Mouse (Mus musculus): ENCODE data around the gene Atad3a.

The Atad3a gene

GRCm38 (mm10) chr4:155734350-155734941 is 26.4 kb downstream of the Atad3a start, which contains the start of gene Tmem240:
TSS of gene Tmem240 (plus strand) at chr4:155734800.
- POLR2A ChIA-PET: interaction anchor here in 3 of 4 experiments (0.6 to 1.4 kb wide), 5 partner anchors 17 to 700 kb away, joined by 3 to 4 read pairs (median 3); partner anchors contain the start of gene Ssu72 (in 1 of the 3)
- CTCF ChIA-PET: no interaction called here

GRCm38 (mm10) chr4:155733267-155733666 is 27.6 kb downstream of the Atad3a start:
- POLR2A ChIA-PET: interaction anchor here (0.9 to 1.8 kb wide), 9 partner anchors 10 to 64 kb away, joined by 3 to 9 read pairs (median 4); partner anchors contain the start of genes Mib2 (in 1 of the 4) and Ssu72 (in 1 of the 4)
- CTCF ChIA-PET: interaction anchor here in 1 of 4 experiments (0.6 to 0.9 kb wide), 2 partner anchors 125 to 171 kb away, joined by 3 read pairs; no protein-coding TSS in a partner anchor

- ChIA-PET CTCF (no interaction called here), POLR2A (interaction anchor here in 3 of 4 experiments (0.6 to 2.5 kb wide), 10 partner anchors 11 to 156 kb away, joined by 3 to 12 read pairs (median 4); no protein-coding TSS in a partner anchor)
Measured at GRCm38 (mm10) chr4:155727993-155728392, 32.9 kb downstream of the Atad3a start.

DNA sequence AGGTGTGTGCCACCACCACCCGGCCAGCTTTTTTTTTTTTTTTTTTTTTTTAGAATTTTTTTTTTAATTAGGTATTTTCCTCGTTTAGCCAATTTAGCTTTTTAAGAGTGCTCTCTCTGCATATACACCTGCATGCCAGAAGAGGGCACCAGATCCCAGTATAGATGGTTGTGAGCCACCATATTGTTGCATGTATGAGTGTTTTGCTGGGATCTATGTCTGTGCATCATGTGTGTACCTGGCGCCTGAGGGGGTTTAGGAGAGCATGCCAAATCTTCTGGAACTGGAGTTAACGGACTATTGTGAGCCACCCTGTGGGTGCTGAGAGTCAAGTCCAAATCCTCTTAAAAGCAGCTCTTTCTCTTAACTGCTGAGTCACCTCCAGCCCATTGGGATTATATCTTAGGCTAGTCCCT is 39.2 kb downstream of the Atad3a start:
- POLR2A ChIA-PET: interaction anchor here (0.6 to 2.6 kb wide), 42 partner anchors 8 to 652 kb away, joined by 3 to 14 read pairs (median 4); partner anchors contain the start of genes Ssu72 (in 2 of the 4), Mib2 (in 1 of the 4), Slc35e2 (in 1 of the 4) and Tmem88b (in 1 of the 4)
- CTCF ChIA-PET: interaction anchor here (0.5 to 2.3 kb wide), 33 partner anchors 8 to 1508 kb away, joined by 3 to 14 read pairs (median 4); partner anchors contain the start of genes Atad3a (in 2 of the 4), Mib2 (in 1 of the 4) and Mxra8 (in 1 of the 4)

GRCm38 (mm10) chr4:155710521-155711252 is 50.2 kb downstream of the Atad3a start:
- CTCF ChIA-PET: interaction anchor here in 3 of 4 experiments (1.0 kb wide), 4 partner anchors 10 to 11 kb away, joined by 3 to 4 read pairs (median 3); no protein-coding TSS in a partner anchor
- POLR2A ChIA-PET: interaction anchor here in 3 of 4 experiments (0.6 to 3.4 kb wide), 19 partner anchors 8 to 350 kb away, joined by 3 to 14 read pairs (median 5); partner anchors contain the start of genes Atad3a (in 1 of the 3), Mib2 (in 1 of the 3), Mmp23 (in 1 of the 3) and Prkcz (in 1 of the 3)

DNA sequence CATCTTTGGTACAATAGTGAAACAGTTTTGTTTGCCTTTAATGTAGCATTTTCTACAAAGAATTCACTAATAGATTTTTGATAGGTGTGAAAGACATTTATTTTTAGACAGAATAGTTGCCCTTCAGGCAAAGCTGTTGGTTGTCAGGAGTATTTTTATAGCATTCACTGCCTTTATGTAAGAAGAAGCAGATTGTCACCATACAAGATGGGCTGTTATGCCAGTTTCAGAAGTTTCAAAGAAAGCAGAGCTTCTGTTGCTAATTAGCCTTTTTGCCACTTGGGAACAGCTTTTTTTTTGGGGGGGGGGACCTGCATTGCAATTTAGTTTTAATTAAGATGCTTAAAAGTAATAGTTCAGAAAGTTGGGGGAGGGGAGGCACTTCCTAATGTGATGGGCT is 51.9 kb downstream of the Atad3a start:
- POLR2A ChIA-PET: interaction anchor here in 3 of 4 experiments (0.6 to 3.4 kb wide), 13 partner anchors 8 to 290 kb away, joined by 3 to 14 read pairs (median 4); no protein-coding TSS in a partner anchor
- CTCF ChIA-PET: interaction anchor here (0.6 to 1.2 kb wide), 4 partner anchors 9 to 228 kb away, joined by 3 to 13 read pairs (median 3); no protein-coding TSS in a partner anchor

- CTCF ChIA-PET: interaction anchor here in 3 of 4 experiments (0.6 to 0.9 kb wide), 4 partner anchors 10 to 147 kb away, joined by 3 to 13 read pairs (median 3); no protein-coding TSS in a partner anchor
- POLR2A ChIA-PET: interaction anchor here (0.5 to 3.4 kb wide), 13 partner anchors 8 to 199 kb away, joined by 3 to 14 read pairs (median 4); no protein-coding TSS in a partner anchor
Measured at GRCm38 (mm10) chr4:155708582-155708981, 52.3 kb downstream of the Atad3a start.

DNA sequence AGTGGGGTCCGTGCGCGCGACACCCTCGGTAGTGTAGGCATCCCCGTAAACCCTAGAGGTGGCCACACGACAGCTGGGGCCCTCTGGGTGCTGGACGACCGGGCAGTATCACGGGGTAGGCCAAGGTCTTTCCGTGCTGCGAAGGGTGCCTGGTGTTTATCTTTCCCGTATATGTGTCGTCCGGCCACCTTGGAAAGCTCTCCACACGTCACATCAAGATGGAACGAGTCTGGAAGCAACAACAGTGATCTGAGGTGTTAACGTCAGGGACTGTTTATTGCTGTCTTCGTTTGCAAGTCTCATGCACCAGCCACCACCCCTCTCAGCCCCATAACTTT is 55.3 kb downstream of the Atad3a start:
- CTCF ChIA-PET: interaction anchor here in 1 of 4 experiments (1.1 to 1.3 kb wide), 2 partner anchors 11 to 37 kb away, joined by 4 read pairs; partner anchors contain the start of gene Mib2

DNA sequence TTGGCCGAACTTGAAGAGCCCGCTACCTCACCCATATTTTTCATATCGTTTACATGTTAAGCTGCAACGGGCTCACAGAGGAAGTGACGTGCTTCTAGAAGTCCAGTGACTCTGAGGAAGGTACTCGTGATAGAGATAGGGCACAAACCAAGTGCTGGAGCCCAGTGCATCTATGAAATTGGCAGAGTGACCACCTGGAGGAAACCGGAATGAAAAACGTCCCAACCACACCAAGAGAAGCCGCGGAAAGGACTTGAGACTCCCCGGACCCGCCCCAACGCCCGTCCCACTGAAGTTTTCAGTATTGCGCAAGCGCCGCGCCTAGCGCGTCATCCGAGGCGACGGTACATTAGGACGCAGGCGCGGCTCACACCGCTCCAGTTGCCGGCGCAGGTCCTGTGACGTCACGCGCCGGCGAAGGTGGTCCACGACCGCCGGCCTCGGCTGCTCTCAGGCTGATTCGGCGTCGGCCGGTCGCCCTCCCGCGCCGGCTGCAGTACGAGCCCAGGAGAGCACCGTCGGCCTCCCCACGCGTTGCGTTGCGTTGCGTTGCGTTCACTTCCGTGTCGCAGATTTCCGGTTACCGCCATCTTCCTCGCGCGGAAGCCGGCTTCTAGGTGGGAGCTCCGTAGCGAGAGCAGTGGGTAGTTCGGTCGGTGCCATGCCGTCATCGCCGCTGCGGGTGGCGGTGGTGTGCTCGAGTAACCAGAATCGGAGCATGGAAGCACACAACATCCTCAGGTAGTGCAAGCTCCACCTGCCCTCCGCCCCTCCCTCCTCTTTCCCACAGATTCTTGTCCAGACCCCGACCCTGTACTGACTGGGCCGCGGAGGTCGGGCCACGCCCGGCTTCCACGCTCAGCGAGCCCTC is 55.9 kb downstream of the Atad3a start, which contains the start of gene Ssu72:
Gene Ssu72 (plus strand): TSS at position 80 of the 871 bp plus-strand sequence.
- POLR2A ChIA-PET: interaction anchor here (0.7 to 3.6 kb wide), 43 partner anchors 8 to 350 kb away, joined by 3 to 28 read pairs (median 4); partner anchors contain the start of genes Mib2 (in 4 of the 4), Atad3a (in 2 of the 4), Mmp23 (in 2 of the 4) and Aurkaip1 (in 1 of the 4)

More for the DNA sequence above, 55.3 kb downstream of the Atad3a start:
- POLR2A ChIA-PET: interaction anchor here (0.7 to 3.6 kb wide), 38 partner anchors 7 to 232 kb away, joined by 3 to 28 read pairs (median 5); partner anchors contain the start of genes Mib2 (in 4 of the 4), Atad3a (in 2 of the 4), Mmp23 (in 2 of the 4) and Fndc10 (in 1 of the 4)

GRCm38 (mm10) chr4:155703425-155703929 is 57.4 kb downstream of the Atad3a start:
- POLR2A ChIA-PET: interaction anchor here in 3 of 4 experiments (0.6 to 9.6 kb wide), 11 partner anchors 9 to 221 kb away, joined by 3 to 121 read pairs (median 11); partner anchors contain the start of genes Mib2 (in 3 of the 3) and Aurkaip1 (in 1 of the 3)
- CTCF ChIA-PET: interaction anchor here in 2 of 4 experiments (1.0 to 1.2 kb wide), 3 partner anchors 11 to 51 kb away, joined by 3 read pairs; partner anchors contain the start of genes Mib2 (in 1 of the 2) and Mmp23 (in 1 of the 2)

More for the DNA sequence above, 55.9 kb downstream of the Atad3a start, which contains the start of gene Ssu72:
- CTCF ChIA-PET: interaction anchor here in 2 of 4 experiments (0.5 to 1.3 kb wide), 3 partner anchors 12 to 979 kb away, joined by 3 to 4 read pairs (median 4); partner anchors contain the start of gene Mib2 (in 1 of the 2)

- ChIA-PET CTCF (interaction anchor here in 3 of 4 experiments (0.6 to 1.6 kb wide), 8 partner anchors 10 to 274 kb away, joined by 3 to 6 read pairs (median 4); partner anchors contain the start of genes Gm10563 (in 2 of the 3), Mib2 (in 1 of the 3) and Mmp23 (in 1 of the 3)), POLR2A (interaction anchor here in 3 of 4 experiments (0.6 to 9.6 kb wide), 14 partner anchors 10 to 451 kb away, joined by 3 to 121 read pairs (median 4); partner anchors contain the start of genes Mib2 (in 2 of the 3), Faap20 (in 1 of the 3) and Mmp23 (in 1 of the 3))
Measured at GRCm38 (mm10) chr4:155700425-155700824, 60.5 kb downstream of the Atad3a start.

- ChIA-PET POLR2A (interaction anchor here (0.6 to 9.6 kb wide), 66 partner anchors 8 to 473 kb away, joined by 3 to 121 read pairs (median 4); partner anchors contain the start of genes Mib2 (in 4 of the 4), Mmp23 (in 3 of the 4), Ssu72 (in 2 of the 4) and Gm10563 (in 1 of the 4)), CTCF (interaction anchor here (0.6 to 1.3 kb wide), 7 partner anchors 27 to 451 kb away, joined by 3 to 6 read pairs (median 4); partner anchors contain the start of gene Mib2 (in 1 of the 4))
Measured at GRCm38 (mm10) chr4:155696261-155697255, 64.3 kb downstream of the Atad3a start.

DNA sequence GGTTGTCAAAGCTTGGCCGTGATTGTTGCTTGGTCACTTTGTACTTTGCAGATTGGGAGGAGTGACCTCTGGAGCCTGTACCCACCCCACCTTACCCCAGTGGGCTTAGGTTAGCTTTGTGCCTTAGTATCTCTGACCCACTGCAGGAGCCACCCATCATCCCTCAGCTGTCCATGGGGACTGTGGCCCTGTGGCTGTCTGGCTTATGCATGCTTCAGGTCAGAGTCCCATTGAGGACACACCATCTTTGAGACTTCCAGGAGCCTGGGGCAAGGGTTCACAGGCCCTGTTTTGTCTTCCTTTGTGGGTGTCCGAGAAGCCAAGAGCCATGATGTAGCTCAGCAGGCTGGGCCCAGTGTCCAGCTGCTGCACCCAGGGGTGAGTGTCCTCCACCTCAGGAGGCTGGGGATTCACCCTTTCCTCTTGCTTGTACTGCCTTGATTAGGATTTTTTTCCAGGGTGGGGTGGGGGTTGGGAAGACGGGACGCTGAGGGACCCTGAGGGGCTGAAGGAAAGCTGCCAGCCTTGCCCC is 65.3 kb downstream of the Atad3a start:
- CTCF ChIA-PET: interaction anchor here in 1 of 4 experiments (0.7 kb wide), 1 partner anchor 26 kb away, joined by 4 read pairs; the partner anchor contains the start of gene Mib2
- POLR2A ChIA-PET: interaction anchor here (0.6 to 9.6 kb wide), 27 partner anchors 8 to 283 kb away, joined by 3 to 121 read pairs (median 10); partner anchors contain the start of genes Mib2 (in 4 of the 4), Ssu72 (in 3 of the 4) and Mmp23 (in 2 of the 4)
